Mouse (Mus musculus) liver, adult 2 months (tissue): ENCODE results near the gene Cxcr5. TPM values are rescaled to one million over a fixed set of nuclear protein-coding genes. Genes with fewer than 3 reads are reported as not detected.

Experiments
- DNase-seq: peaks from one replicate; pipeline ENCODE4 v3.0.0-alpha.2; 2011; ENCODE audit warnings: low read depth, low spot score; ENCODE audit errors: extremely low read depth
- H3K27ac ChIP-seq: fragments of 200-500 bp; replicated peaks from 2 replicates; pipeline ENCODE4 v1.5.1; 2012; ENCODE audit warnings: low read depth, mild to moderate bottlenecking, control low read depth, inconsistent platforms, low read length; ENCODE audit not compliant: insufficient read depth
- H3K27me3 ChIP-seq: fragments of 200-500 bp; 2 replicates; pipeline ENCODE4 v1.6.1; 2012; ENCODE audit warnings: mild to moderate bottlenecking, moderate library complexity, low read length, inconsistent platforms; ENCODE audit not compliant: control insufficient read depth, insufficient read depth
- H3K36me3 ChIP-seq: fragments of 200-500 bp; 2 replicates; pipeline ENCODE4 v1.6.1; 2012; ENCODE audit warnings: low read length, inconsistent platforms; ENCODE audit not compliant: control insufficient read depth, insufficient read depth
- H3K4me1 ChIP-seq: fragments of 200-500 bp; 2 replicates; pipeline ENCODE4 v1.6.1; 2011; ENCODE audit warnings: low read length; ENCODE audit not compliant: control insufficient read depth, insufficient read depth
- H3K4me3 ChIP-seq: fragments of 200-500 bp; 2 replicates; pipeline ENCODE4 v1.5.1; 2011; ENCODE audit warnings: low read depth, mild to moderate bottlenecking, control low read depth, low read length, moderate library complexity; ENCODE audit not compliant: insufficient read depth
- H3K79me2 ChIP-seq: fragments of 200-500 bp; 2 replicates; pipeline ENCODE4 v1.6.1; 2012; ENCODE audit warnings: inconsistent platforms, mild to moderate bottlenecking, low read length, moderate library complexity; ENCODE audit not compliant: control insufficient read depth, insufficient read depth
- H3K9ac ChIP-seq: fragments of 200-500 bp; 2 replicates; pipeline ENCODE4 v1.6.1; 2012; ENCODE audit warnings: low read depth, mild to moderate bottlenecking, control low read depth, inconsistent platforms, low read length
- CTCF ChIP-seq: fragments of 200-500 bp; IDR thresholded peaks from 2 replicates; pipeline ENCODE4 v1.5.1; 2011; ENCODE audit warnings: low read depth, low read length, control low read depth
- POLR2A ChIP-seq: fragments of 200-500 bp; IDR thresholded peaks from 2 replicates; pipeline ENCODE4 v1.6.1; 2011; ENCODE audit warnings: low read length, control low read depth; ENCODE audit not compliant: insufficient read depth; ENCODE audit errors: extremely low read depth
- WGBS: fragments of 180-500 bp; shearing (Covaris S2); methylation state at CpG from one replicate; pipeline ENCODE4 v1.1.7; 2018; 5-methylcytosine and 5-hydroxymethylcytosine counted together
- polyA plus RNA-seq: library from polyadenylated mRNA; depleted of rRNA; stranded (reverse); fragments of >200 nt; gene quantifications from 2 replicates; pipeline ENCODE4 v1.2.3, GENCODE M21; 2012
- total RNA-seq: library from RNA; depleted of rRNA; stranded (reverse); fragments of >200 nt; gene quantifications from 2 replicates; pipeline ENCODE4 v1.2.3, GENCODE M21; 2014

Cxcr5 gene
- total and polyA plus RNA-seq, 2 experiments: 0.18 to 1.4 TPM

- peak overlapping the region; percentile 64 for H3K4me3 ChIP-seq
- peaks cover 39% of the 10 kb centered on the region for H3K4me1 ChIP-seq
- peaks cover 40% of the 10 kb centered on the region for H3K79me2 ChIP-seq
- H3K27me3 ChIP-seq: no peaks in the 10 kb centered on the region
- peak overlapping the region; percentile 93 for H3K27ac ChIP-seq
- no peaks in the 10 kb centered on the region for H3K36me3 ChIP-seq
- 15% methylated on average over 17 of the region's 17 CpGs for WGBS
- H3K9ac ChIP-seq: peak overlapping the region; percentile 60
- no peak for TF ChIP-seq CTCF
- 0 out of 2 replicates have a peak, but pooled peaks have one; percentile 20 for TF ChIP-seq POLR2A
- DNase-seq: peak; percentile 92
These were observed 71.3 kb downstream of the Cxcr5 start for GRCm38 (mm10) chr9:44490086-44490967.

- peak overlapping the region; percentile 37 for H3K9ac ChIP-seq
- H3K36me3 ChIP-seq: no peaks in the 10 kb centered on the region
- WGBS: 9% methylated on average over 17 of the region's 17 CpGs
- peak overlapping the region; percentile 93 for H3K27ac ChIP-seq
- H3K27me3 ChIP-seq: no peaks in the 10 kb centered on the region
- no peak for DNase-seq
- no peak for TF ChIP-seq CTCF
- TF ChIP-seq POLR2A: no peak
- peak overlapping the region; percentile 64 for H3K4me3 ChIP-seq
- H3K79me2 ChIP-seq: peaks cover 38% of the 10 kb centered on the region
- H3K4me1 ChIP-seq: peaks cover 43% of the 10 kb centered on the region
These were observed 72.0 kb downstream of the Cxcr5 start for GRCm38 (mm10) chr9:44489651-44490085.

GRCm38 (mm10) chr9:44488855-44489381 lies 72.8 kb downstream of the Cxcr5 start:
- Histone ChIP-seq H3K36me3 (no peaks in the 10 kb centered on the region), H3K4me3 (peak overlapping the region; percentile 64), H3K27ac (peak overlapping the region; percentile 93), H3K4me1 (peaks cover 41% of the 10 kb centered on the region), H3K79me2 (peaks cover 31% of the 10 kb centered on the region; the same call in 1 of the 2 replicates), H3K27me3 (no peaks in the 10 kb centered on the region), H3K9ac (peak overlapping the region; percentile 84)
- DNase-seq: peak; percentile 96
- TF ChIP-seq POLR2A (no peak), CTCF (no peak)
- WGBS: 4% methylated on average over 5 of the region's 5 CpGs

- TF ChIP-seq POLR2A (no peak), CTCF (no peak)
- 10% methylated on average over 8 of the region's 8 CpGs for WGBS
- Histone ChIP-seq H3K27ac (peak overlapping the region; percentile 93), H3K27me3 (no peaks in the 10 kb centered on the region), H3K79me2 (peaks cover 29% of the 10 kb centered on the region; the same call in 1 of the 2 replicates), H3K9ac (peak overlapping the region; percentile 67), H3K4me3 (peak overlapping the region; percentile 21), H3K36me3 (no peaks in the 10 kb centered on the region), H3K4me1 (peaks cover 36% of the 10 kb centered on the region)
- DNase-seq: peak; percentile 91
These were observed 73.3 kb downstream of the Cxcr5 start for GRCm38 (mm10) chr9:44488416-44488815.

GRCm38 (mm10) chr9:44487441-44487840 lies 74.2 kb downstream of the Cxcr5 start:
- TF ChIP-seq POLR2A (0 out of 2 replicates have a peak, but pooled peaks have one; percentile 17), CTCF (no peak)
- Histone ChIP-seq H3K4me1 (peaks cover 35% of the 10 kb centered on the region), H3K27ac (peak overlapping the region; percentile 93), H3K9ac (peak overlapping the region; percentile 67), H3K4me3 (peak overlapping the region; percentile 48), H3K27me3 (no peaks in the 10 kb centered on the region), H3K36me3 (no peaks in the 10 kb centered on the region), H3K79me2 (peaks cover 27% of the 10 kb centered on the region; the same call in 1 of the 2 replicates)
- WGBS: 4% methylated on average over 7 of the region's 7 CpGs
- peak; percentile 99 for DNase-seq
